Mouse (Mus musculus) liver, postnatal 0 days (tissue): Measurements from ENCODE around the gene Tnc.

ENCODE experiments used
- CTCF ChIP-seq: sonication (generic); IDR thresholded peaks from 2 replicates; pipeline ENCODE4 v1.5.1; 2016; ENCODE audit warnings: antibody characterized with exemption, low read depth
- EP300 ChIP-seq: IDR thresholded peaks from 2 replicates; pipeline ENCODE4 v1.6.1; 2016; ENCODE audit warnings: antibody characterized with exemption, low read depth, mild to moderate bottlenecking

- TF ChIP-seq CTCF = no peak
- TF ChIP-seq EP300 = no peak
Observed at GRCm38 (mm10) chr4:63929490-63929889, 117.3 kb downstream of the Tnc start.
